Mouse (Mus musculus) 3134 (cell line): ENCODE measurements around the gene Cyp24a1.

ENCODE experiments used
- DNase-seq: peaks from one replicate; pipeline ENCODE4 v3.0.0-alpha.2; 2011; ENCODE audit warnings: low spot score; ENCODE audit not compliant: insufficient read length; ENCODE audit errors: extremely low read depth

Gene Cyp24a1

DNA sequence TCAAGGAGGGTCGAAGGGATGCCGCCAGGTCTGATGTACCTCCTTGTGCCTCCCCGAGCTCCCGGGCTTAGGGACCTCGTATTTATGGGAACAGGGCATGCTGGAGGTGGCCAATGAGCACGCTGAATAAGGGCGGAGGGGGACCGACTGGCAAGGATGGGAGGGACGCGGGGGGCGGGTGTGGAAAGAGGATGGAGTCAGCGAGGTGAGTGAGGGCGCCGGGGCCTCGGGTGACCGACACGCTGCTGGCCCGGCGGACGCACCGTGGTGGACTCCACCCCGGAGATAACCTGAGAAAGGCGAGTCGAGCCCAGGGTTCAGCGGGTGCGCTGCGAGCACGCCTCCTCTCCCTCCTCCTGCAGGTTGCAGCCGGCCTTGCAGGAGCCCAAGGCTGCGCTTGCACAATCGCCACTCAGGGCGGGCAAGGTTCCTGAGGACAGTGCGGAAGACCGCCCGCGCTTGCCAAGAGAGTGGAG lies at the start of gene Cyp24a1:
Gene Cyp24a1 (minus strand): TSS at position 55 of the 476 bp plus-strand sequence.
- no peak for DNase-seq

DNA sequence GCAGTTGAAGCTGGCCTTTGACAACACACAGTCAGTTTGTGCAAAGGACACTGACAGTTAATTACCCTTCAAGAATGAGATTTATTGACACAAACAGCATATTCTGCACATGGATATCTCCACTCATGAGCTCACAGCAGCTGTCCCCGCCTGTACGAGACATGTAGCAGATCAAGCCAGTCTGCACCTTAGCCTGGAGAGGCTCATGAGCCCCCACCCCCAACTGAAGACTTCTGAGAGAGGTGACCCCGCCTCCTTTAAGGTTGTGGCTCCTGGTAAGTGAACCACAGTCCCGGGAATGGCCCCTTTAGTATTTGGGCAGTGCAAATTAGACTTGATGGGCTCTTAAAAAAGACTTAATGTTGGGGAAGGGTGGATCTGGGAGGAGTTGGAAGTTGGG lies 48.8 kb upstream of the Cyp24a1 start:
- DNase-seq, result no peak

DNA sequence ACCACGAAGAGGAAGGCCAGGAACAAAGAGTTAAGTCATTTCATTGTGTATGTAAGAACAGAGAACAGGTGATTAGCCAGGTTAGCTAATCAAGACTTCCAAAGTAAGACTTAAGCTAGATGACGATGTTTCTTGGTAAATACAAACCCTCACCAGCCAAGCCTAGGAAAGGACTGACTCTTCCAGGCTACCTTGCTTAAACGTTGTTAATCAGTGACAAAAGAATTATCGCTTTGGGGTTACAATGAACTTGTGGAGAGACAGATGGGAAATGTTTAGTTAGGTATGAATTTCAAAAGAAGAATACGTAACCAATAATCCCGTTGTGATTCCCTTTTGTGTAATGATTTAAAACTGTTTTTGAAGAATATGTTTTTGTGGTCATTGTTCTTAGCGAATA lies 48.0 kb upstream of the Cyp24a1 start:
- DNase-seq, result no peak

- DNase-seq, result no peak
These were observed 47.2 kb upstream of the Cyp24a1 start for GRCm38 (mm10) chr2:170544159-170544558.

- DNase-seq, result no peak
These were observed 46.7 kb upstream of the Cyp24a1 start for GRCm38 (mm10) chr2:170543625-170544024.

- no peak for DNase-seq
These were observed 42.3 kb upstream of the Cyp24a1 start for GRCm38 (mm10) chr2:170539211-170539610.

- DNase-seq, result no peak
These were observed 38.9 kb upstream of the Cyp24a1 start for GRCm38 (mm10) chr2:170535841-170536240.

GRCm38 (mm10) chr2:170534803-170535174 lies 37.8 kb upstream of the Cyp24a1 start:
- DNase-seq, result no peak

- no peak for DNase-seq
These were observed 37.3 kb upstream of the Cyp24a1 start for GRCm38 (mm10) chr2:170534116-170534802.

DNA sequence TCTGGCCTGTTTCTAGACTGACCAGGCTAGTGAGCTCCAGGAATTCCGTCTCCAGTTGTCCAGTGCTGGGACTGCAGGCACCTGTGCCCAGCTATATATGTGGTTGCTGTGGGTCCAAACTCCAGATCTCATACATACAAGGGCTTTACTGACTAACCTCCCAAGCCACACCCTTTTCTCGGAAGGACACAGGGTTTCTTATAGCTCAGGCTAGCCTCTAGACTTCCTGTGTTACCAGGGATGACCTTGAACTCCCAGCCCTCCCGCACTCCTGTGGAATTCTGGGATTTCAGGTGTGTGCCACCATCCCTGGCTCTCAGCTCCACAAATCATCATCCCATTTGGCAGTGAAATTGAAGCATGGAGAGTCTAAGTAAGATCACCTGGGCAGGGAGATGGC lies 33.3 kb upstream of the Cyp24a1 start:
- DNase-seq, result no peak

DNA sequence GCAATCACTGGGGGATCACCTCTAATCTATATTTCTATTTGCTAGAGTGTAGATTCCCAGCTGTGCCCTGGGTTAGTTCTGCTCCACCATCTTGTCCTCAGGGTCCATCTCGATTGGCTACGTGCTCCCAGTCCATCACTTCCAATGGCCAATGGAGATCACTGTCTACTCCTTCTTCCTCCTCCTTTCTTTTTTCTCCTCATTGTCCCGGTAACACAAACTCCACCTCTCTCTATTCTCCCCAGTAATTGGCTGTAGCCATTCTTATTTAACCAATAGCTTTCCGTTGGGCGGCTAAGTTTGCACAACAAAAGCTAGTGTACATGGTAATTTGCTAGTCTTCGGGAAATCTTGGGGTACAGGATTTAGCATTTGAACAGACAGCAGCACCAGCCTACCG lies 32.8 kb upstream of the Cyp24a1 start:
- DNase-seq, result no peak

DNA sequence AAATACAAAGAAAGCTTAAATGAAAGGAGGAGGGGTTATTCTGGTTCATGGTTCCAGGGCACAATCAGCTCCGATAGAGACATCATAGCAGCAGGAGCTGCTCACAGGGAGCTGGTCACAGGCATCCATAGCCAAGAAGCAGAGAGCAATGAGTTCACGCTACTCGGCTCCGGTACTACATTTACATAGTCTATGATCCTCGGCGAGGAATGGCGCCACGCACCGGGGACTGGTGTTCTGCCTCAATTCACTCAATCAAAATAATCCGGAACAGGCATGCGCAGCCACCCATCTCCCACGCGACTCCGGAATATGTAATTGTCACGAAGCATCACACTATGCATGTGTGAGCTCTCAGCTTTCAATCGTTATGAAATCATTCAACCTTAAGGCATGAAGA lies 31.1 kb upstream of the Cyp24a1 start:
- DNase-seq, result no peak

DNA sequence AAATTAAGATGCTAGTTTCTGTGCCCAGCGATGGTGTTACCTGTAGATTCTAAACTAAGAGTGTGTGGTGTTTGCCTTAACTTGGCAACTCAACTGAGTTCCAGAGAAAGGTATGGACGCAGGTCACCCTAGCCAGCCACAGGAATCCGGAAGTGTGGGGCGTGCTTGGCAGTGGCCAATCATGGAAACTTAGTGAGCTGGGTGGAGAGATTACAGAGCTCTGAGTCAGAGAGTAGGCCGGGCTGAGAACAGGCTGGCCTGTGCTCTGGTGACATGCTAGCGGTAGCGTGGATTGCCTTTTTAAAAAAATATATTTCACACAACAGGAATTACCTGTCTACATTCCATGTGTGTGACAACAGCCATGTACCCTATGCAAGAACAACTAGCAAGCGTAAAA lies 29.6 kb upstream of the Cyp24a1 start:
- DNase-seq, result peak; percentile 67

- peak; percentile 38 for DNase-seq
These were observed 23.5 kb upstream of the Cyp24a1 start for GRCm38 (mm10) chr2:170520321-170520971.

- DNase-seq, result no peak
These were observed 16.8 kb upstream of the Cyp24a1 start for GRCm38 (mm10) chr2:170513756-170514155.

- peak; percentile 95 for DNase-seq
These were observed 14.3 kb upstream of the Cyp24a1 start for GRCm38 (mm10) chr2:170511073-170511891.

- peak; percentile 56 for DNase-seq
These were observed 11.9 kb upstream of the Cyp24a1 start for GRCm38 (mm10) chr2:170508821-170509220.

GRCm38 (mm10) chr2:170507734-170508133 lies 10.8 kb upstream of the Cyp24a1 start:
- DNase-seq, result peak; percentile 30

DNA sequence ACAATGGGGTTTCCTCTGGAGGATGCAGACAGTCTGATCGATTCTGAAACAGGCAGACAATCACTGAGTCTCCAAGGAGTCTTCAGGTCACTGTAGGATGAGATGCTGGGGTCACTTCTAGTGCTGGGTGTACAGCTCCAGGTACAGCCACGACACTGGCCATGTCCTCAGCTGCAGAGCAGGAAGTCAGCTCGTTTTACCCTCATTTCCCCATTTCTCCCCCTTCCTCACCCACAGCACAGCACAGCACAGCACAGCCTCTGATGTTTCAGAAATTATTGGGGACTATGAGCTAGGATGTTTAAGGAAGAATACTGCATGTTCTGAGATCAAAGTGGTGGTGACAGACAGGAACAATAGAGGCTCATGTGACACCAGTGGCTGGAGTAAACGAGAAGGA lies 7.0 kb upstream of the Cyp24a1 start:
- no peak for DNase-seq

- DNase-seq, result peak; percentile 37
These were observed 6.4 kb upstream of the Cyp24a1 start for GRCm38 (mm10) chr2:170503343-170503742.

GRCm38 (mm10) chr2:170498011-170498410 lies 1.1 kb upstream of the Cyp24a1 start:
- DNase-seq, result no peak
